Mouse (Mus musculus): ENCODE measurements around the gene Npdc1.

DNA sequence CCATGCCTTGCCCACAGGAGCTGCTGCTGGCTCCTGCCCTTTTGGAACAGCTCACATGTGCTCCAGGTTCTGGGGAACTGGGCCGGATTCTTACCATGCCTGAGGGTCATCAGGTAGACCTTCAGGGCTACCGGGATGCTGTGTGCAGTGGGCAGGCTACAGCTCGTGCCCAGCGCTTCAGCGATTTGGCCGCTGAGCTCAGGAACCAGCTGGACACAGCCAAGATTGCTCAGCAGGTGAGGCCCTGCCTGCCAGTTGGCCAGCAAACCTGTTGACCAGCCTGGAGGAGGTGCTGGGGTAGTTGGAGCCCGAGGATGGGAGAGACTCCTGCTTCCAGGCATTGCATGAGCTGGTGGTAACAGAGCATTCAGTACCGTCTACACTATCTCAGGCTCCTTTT, 35.1 kb downstream of the Npdc1 start:
- TF ChIP-seq EP300 (IDR thresholded peaks at IDR 0.05) = no peak
- TF ChIP-seq CTCF (IDR thresholded peaks at IDR 0.05) = no peak
